Mouse (Mus musculus): ENCODE measurements at regions not wholly inside any gene's neighbourhood (a gene's known extent, or its start where the extent isn't known, plus 50 kb on each side); places are given as distances from the start of the nearest gene placed in this dataset.

- 91% methylated on average over 9 of the region's 9 CpGs for WGBS
- no peaks in the 10 kb centered on the region; the same call in 1 of the 2 replicates for H3K4me1 ChIP-seq (ENCODE audit: control insufficient read depth, insufficient read depth, low read length)
- TF ChIP-seq CTCF (IDR thresholded peaks at IDR 0.05; ENCODE audit: control insufficient read depth, insufficient read depth, low read length) (no peak), POLR2A (IDR thresholded peaks at IDR 0.05; ENCODE audit: borderline replicate concordance, control insufficient read depth, low read depth, low read length) (no peak)
- no peak overlapping the region for H3K27ac ChIP-seq (ENCODE audit: control insufficient read depth, insufficient read depth, low read depth, low read length, poor library complexity)
- H3K4me3 ChIP-seq (replicated peaks; ENCODE audit: control insufficient read depth, low read depth, low read length) = no peak overlapping the region
Measured at GRCm38 (mm10) chr12:12716691-12717090, 225.0 kb downstream of the Mycn start.

- H3K4me1 ChIP-seq (ENCODE audit: control insufficient read depth, insufficient read depth, low read length) = no peaks in the 10 kb centered on the region; the same call in 1 of the 2 replicates
- WGBS = 82% methylated on average over 7 of the region's 7 CpGs
- TF ChIP-seq POLR2A (IDR thresholded peaks at IDR 0.05; ENCODE audit: borderline replicate concordance, control insufficient read depth, low read depth, low read length) (no peak), CTCF (IDR thresholded peaks at IDR 0.05; ENCODE audit: control insufficient read depth, insufficient read depth, low read length) (no peak)
- H3K4me3 ChIP-seq (replicated peaks; ENCODE audit: control insufficient read depth, low read depth, low read length) = no peak overlapping the region
- H3K27ac ChIP-seq (ENCODE audit: control insufficient read depth, insufficient read depth, low read depth, low read length, poor library complexity) = no peak overlapping the region
Measured at GRCm38 (mm10) chr12:12715956-12716669, 225.6 kb downstream of the Mycn start.

GRCm38 (mm10) chr12:12715528-12715927, 226.2 kb downstream of the Mycn start:
- Histone ChIP-seq H3K4me3 (replicated peaks; ENCODE audit: control insufficient read depth, low read depth, low read length) (no peak overlapping the region), H3K4me1 (ENCODE audit: control insufficient read depth, insufficient read depth, low read length) (no peaks in the 10 kb centered on the region; the same call in 1 of the 2 replicates), H3K27ac (ENCODE audit: control insufficient read depth, insufficient read depth, low read depth, low read length, poor library complexity) (no peak overlapping the region)
- 56% methylated on average over 4 of the region's 4 CpGs for WGBS
- no peak for TF ChIP-seq POLR2A (IDR thresholded peaks at IDR 0.05; ENCODE audit: borderline replicate concordance, control insufficient read depth, low read depth, low read length)
- TF ChIP-seq CTCF (IDR thresholded peaks at IDR 0.05; ENCODE audit: control insufficient read depth, insufficient read depth, low read length) = no peak

GRCm38 (mm10) chr12:12710184-12710609, 231.5 kb downstream of the Mycn start:
- no peaks in the 10 kb centered on the region; the same call in 1 of the 2 replicates for H3K4me1 ChIP-seq (ENCODE audit: control insufficient read depth, insufficient read depth, low read length)
- 82% methylated on average over 6 of the region's 6 CpGs for WGBS
- no peak for TF ChIP-seq CTCF (IDR thresholded peaks at IDR 0.05; ENCODE audit: control insufficient read depth, insufficient read depth, low read length)
- no peak for TF ChIP-seq POLR2A (IDR thresholded peaks at IDR 0.05; ENCODE audit: borderline replicate concordance, control insufficient read depth, low read depth, low read length)
- H3K4me3 ChIP-seq (replicated peaks; ENCODE audit: control insufficient read depth, low read depth, low read length) = no peak overlapping the region
- H3K27ac ChIP-seq (ENCODE audit: control insufficient read depth, insufficient read depth, low read depth, low read length, poor library complexity) = no peak overlapping the region

GRCm38 (mm10) chr12:12708954-12709523, 232.7 kb downstream of the Mycn start:
- Histone ChIP-seq H3K4me3 (replicated peaks; ENCODE audit: control insufficient read depth, low read depth, low read length) (no peak overlapping the region), H3K4me1 (ENCODE audit: control insufficient read depth, insufficient read depth, low read length) (no peaks in the 10 kb centered on the region), H3K27ac (ENCODE audit: control insufficient read depth, insufficient read depth, low read depth, low read length, poor library complexity) (no peak overlapping the region)
- TF ChIP-seq CTCF (IDR thresholded peaks at IDR 0.05; ENCODE audit: control insufficient read depth, insufficient read depth, low read length) (no peak), POLR2A (IDR thresholded peaks at IDR 0.05; ENCODE audit: borderline replicate concordance, control insufficient read depth, low read depth, low read length) (no peak)
- WGBS = 83% methylated on average over 14 of the region's 14 CpGs

- TF ChIP-seq POLR2A (IDR thresholded peaks at IDR 0.05; ENCODE audit: borderline replicate concordance, control insufficient read depth, low read depth, low read length) = no peak
- no peak for TF ChIP-seq CTCF (IDR thresholded peaks at IDR 0.05; ENCODE audit: control insufficient read depth, insufficient read depth, low read length)
- Histone ChIP-seq H3K4me3 (replicated peaks; ENCODE audit: control insufficient read depth, low read depth, low read length) (no peak overlapping the region), H3K4me1 (ENCODE audit: control insufficient read depth, insufficient read depth, low read length) (no peaks in the 10 kb centered on the region), H3K27ac (ENCODE audit: control insufficient read depth, insufficient read depth, low read depth, low read length, poor library complexity) (no peak overlapping the region)
- WGBS = 87% methylated on average over 14 of the region's 14 CpGs
Measured at GRCm38 (mm10) chr12:12706326-12706920, 235.3 kb downstream of the Mycn start.

GRCm38 (mm10) chr12:12701735-12702134, 240.0 kb downstream of the Mycn start:
- TF ChIP-seq POLR2A (IDR thresholded peaks at IDR 0.05; ENCODE audit: borderline replicate concordance, control insufficient read depth, low read depth, low read length) (no peak), CTCF (IDR thresholded peaks at IDR 0.05; ENCODE audit: control insufficient read depth, insufficient read depth, low read length) (no peak)
- WGBS = 72% methylated on average over 3 of the region's 3 CpGs
- H3K4me3 ChIP-seq (replicated peaks; ENCODE audit: control insufficient read depth, low read depth, low read length) = no peak overlapping the region
- H3K4me1 ChIP-seq (ENCODE audit: control insufficient read depth, insufficient read depth, low read length) = no peaks in the 10 kb centered on the region
- H3K27ac ChIP-seq (ENCODE audit: control insufficient read depth, insufficient read depth, low read depth, low read length, poor library complexity) = no peak overlapping the region

GRCm38 (mm10) chr12:12701060-12701667, 240.6 kb downstream of the Mycn start:
- H3K27ac ChIP-seq (ENCODE audit: control insufficient read depth, insufficient read depth, low read depth, low read length, poor library complexity) = no peak overlapping the region
- no peak overlapping the region for H3K4me3 ChIP-seq (replicated peaks; ENCODE audit: control insufficient read depth, low read depth, low read length)
- 80% methylated on average over 7 of the region's 7 CpGs for WGBS
- TF ChIP-seq POLR2A (IDR thresholded peaks at IDR 0.05; ENCODE audit: borderline replicate concordance, control insufficient read depth, low read depth, low read length) (no peak), CTCF (IDR thresholded peaks at IDR 0.05; ENCODE audit: control insufficient read depth, insufficient read depth, low read length) (no peak)
- no peaks in the 10 kb centered on the region for H3K4me1 ChIP-seq (ENCODE audit: control insufficient read depth, insufficient read depth, low read length)
